Mouse (Mus musculus) midbrain, embryonic 13.5 days (tissue): Measurements from ENCODE around the gene Abcc9. TPM values are rescaled to one million over a fixed set of nuclear protein-coding genes. Genes with fewer than 3 reads are reported as not detected.

ENCODE experiments used
- ATAC-seq: fragments of 200-750 bp; cut with Nextera tagmentation; 2 replicates; pipeline ENCODE4 v1.8.0; 2017; ENCODE audit warnings: mild to moderate bottlenecking, moderate TSS enrichment, moderate library complexity
- H3K27ac ChIP-seq: fragments of 300-500 bp; sonication (generic); 2 replicates; pipeline ENCODE4 v1.5.1; 2015; ENCODE audit warnings: inconsistent platforms, mild to moderate bottlenecking, moderate library complexity
- H3K27me3 ChIP-seq: fragments of 300-500 bp; sonication (generic); 2 replicates; pipeline ENCODE4 v1.6.1; 2015; ENCODE audit warnings: mild to moderate bottlenecking, inconsistent platforms
- H3K36me3 ChIP-seq: fragments of 300-500 bp; sonication (generic); 2 replicates; pipeline ENCODE4 v1.6.1; 2015; ENCODE audit warnings: mild to moderate bottlenecking, inconsistent platforms
- H3K4me1 ChIP-seq: fragments of 300-500 bp; sonication (generic); replicated peaks from 2 replicates; pipeline ENCODE4 v1.6.1; 2015; ENCODE audit warnings: inconsistent platforms
- H3K4me2 ChIP-seq: fragments of 300-500 bp; sonication (generic); replicated peaks from 2 replicates; pipeline ENCODE4 v1.6.1; 2015; ENCODE audit warnings: moderate library complexity, mild to moderate bottlenecking, inconsistent platforms
- H3K4me3 ChIP-seq: fragments of 300-500 bp; sonication (generic); replicated peaks from 2 replicates; pipeline ENCODE4 v1.5.1; 2015; ENCODE audit warnings: mild to moderate bottlenecking, inconsistent platforms
- H3K9ac ChIP-seq: fragments of 300-500 bp; sonication (generic); replicated peaks from 2 replicates; pipeline ENCODE4 v1.6.1; 2015; ENCODE audit warnings: mild to moderate bottlenecking, inconsistent platforms
- H3K9me3 ChIP-seq: fragments of 300-500 bp; sonication (generic); 2 replicates; pipeline ENCODE4 v1.6.1; 2016; ENCODE audit warnings: mild to moderate bottlenecking, inconsistent platforms
- WGBS: fragments of 180-500 bp; shearing (Covaris S2); methylation state at CpG from one replicate; pipeline ENCODE4 v1.1.7; 2015; 5-methylcytosine and 5-hydroxymethylcytosine counted together
- polyA plus RNA-seq: library from polyadenylated mRNA; unstranded; fragments of >200 nt; fragmentation: Nextera tagmentation; extraction: Ambion mirVana; gene quantifications from 2 replicates; pipeline ENCODE4 v1.2.1, GENCODE M21; 2015

The Abcc9 gene
- polyA plus RNA-seq, 1 experiment from 2014 or later, result 2.7 TPM

- ATAC-seq, result no peak
- H3K9me3 ChIP-seq, result no peaks in the 10 kb centered on the region
- no peaks in the 10 kb centered on the region for H3K4me1 ChIP-seq
- no peak overlapping the region for H3K4me3 ChIP-seq
- no peak overlapping the region for H3K4me2 ChIP-seq
- no peak overlapping the region for H3K9ac ChIP-seq
- WGBS, result 77% methylated on average over 1 of the region's 1 CpGs
- H3K36me3 ChIP-seq, result no peaks in the 10 kb centered on the region
- no peaks in the 10 kb centered on the region for H3K27me3 ChIP-seq
- no peak overlapping the region for H3K27ac ChIP-seq
Observed at GRCm38 (mm10) chr6:142561151-142561550, 141.0 kb downstream of the Abcc9 start.

GRCm38 (mm10) chr6:142558772-142559679 is 143.1 kb downstream of the Abcc9 start:
- WGBS, result 86% methylated on average over 10 of the region's 10 CpGs

GRCm38 (mm10) chr6:142558076-142558475 is 144.0 kb downstream of the Abcc9 start:
- no peak overlapping the region for H3K9ac ChIP-seq
- no peaks in the 10 kb centered on the region for H3K27me3 ChIP-seq
- H3K4me3 ChIP-seq, result no peak overlapping the region
- ATAC-seq, result no peak
- H3K36me3 ChIP-seq, result no peaks in the 10 kb centered on the region
- no peaks in the 10 kb centered on the region for H3K4me1 ChIP-seq
- no peak overlapping the region for H3K27ac ChIP-seq
- no peak overlapping the region for H3K4me2 ChIP-seq
- 83% methylated on average over 10 of the region's 10 CpGs for WGBS
- H3K9me3 ChIP-seq, result no peaks in the 10 kb centered on the region

More at GRCm38 (mm10) chr6:142558772-142559679, 143.1 kb downstream of the Abcc9 start:
- Histone ChIP-seq H3K27me3 (no peaks in the 10 kb centered on the region), H3K27ac (no peak overlapping the region), H3K9ac (no peak overlapping the region), H3K9me3 (no peaks in the 10 kb centered on the region), H3K4me1 (no peaks in the 10 kb centered on the region), H3K4me3 (no peak overlapping the region), H3K4me2 (no peak overlapping the region), H3K36me3 (no peaks in the 10 kb centered on the region)
- ATAC-seq, result no peak

- Histone ChIP-seq H3K4me2 (no peak overlapping the region), H3K4me1 (no peaks in the 10 kb centered on the region), H3K9ac (no peak overlapping the region), H3K27ac (no peak overlapping the region), H3K4me3 (no peak overlapping the region), H3K27me3 (no peaks in the 10 kb centered on the region), H3K36me3 (no peaks in the 10 kb centered on the region), H3K9me3 (no peaks in the 10 kb centered on the region)
- WGBS, result 82% methylated on average over 1 of the region's 1 CpGs
- ATAC-seq, result no peak
Observed at GRCm38 (mm10) chr6:142555988-142556387, 146.1 kb downstream of the Abcc9 start.

- Histone ChIP-seq H3K36me3 (no peaks in the 10 kb centered on the region), H3K4me1 (no peaks in the 10 kb centered on the region), H3K4me2 (no peak overlapping the region), H3K27me3 (no peaks in the 10 kb centered on the region), H3K4me3 (no peak overlapping the region), H3K9me3 (no peaks in the 10 kb centered on the region), H3K9ac (no peak overlapping the region), H3K27ac (no peak overlapping the region)
- 86% methylated on average over 4 of the region's 4 CpGs for WGBS
- ATAC-seq, result no peak
Observed at GRCm38 (mm10) chr6:142551482-142551881, 150.6 kb downstream of the Abcc9 start.

GRCm38 (mm10) chr6:142550871-142551270 is 151.2 kb downstream of the Abcc9 start:
- ATAC-seq, result no peak
- H3K9ac ChIP-seq, result no peak overlapping the region
- no peak overlapping the region for H3K4me3 ChIP-seq
- no peaks in the 10 kb centered on the region for H3K27me3 ChIP-seq
- no peak overlapping the region for H3K4me2 ChIP-seq
- H3K27ac ChIP-seq, result no peak overlapping the region
- no peaks in the 10 kb centered on the region for H3K36me3 ChIP-seq
- no peaks in the 10 kb centered on the region for H3K9me3 ChIP-seq
- WGBS, result 79% methylated on average over 4 of the region's 4 CpGs
- H3K4me1 ChIP-seq, result no peaks in the 10 kb centered on the region

- Histone ChIP-seq H3K9me3 (no peaks in the 10 kb centered on the region), H3K27me3 (no peaks in the 10 kb centered on the region), H3K4me1 (no peaks in the 10 kb centered on the region), H3K27ac (no peak overlapping the region), H3K4me2 (no peak overlapping the region), H3K4me3 (no peak overlapping the region), H3K9ac (no peak overlapping the region), H3K36me3 (no peaks in the 10 kb centered on the region)
- no peak for ATAC-seq
- WGBS, result 88% methylated on average over 2 of the region's 2 CpGs
Observed at GRCm38 (mm10) chr6:142548377-142548776, 153.7 kb downstream of the Abcc9 start.

- no peak overlapping the region for H3K4me3 ChIP-seq
- no peak for ATAC-seq
- H3K9ac ChIP-seq, result no peak overlapping the region
- H3K36me3 ChIP-seq, result no peaks in the 10 kb centered on the region
- H3K4me2 ChIP-seq, result peak overlapping the region; percentile 38
- H3K9me3 ChIP-seq, result no peaks in the 10 kb centered on the region
- no peak overlapping the region for H3K27ac ChIP-seq
- H3K27me3 ChIP-seq, result no peaks in the 10 kb centered on the region
- H3K4me1 ChIP-seq, result no peaks in the 10 kb centered on the region
- 59% methylated on average over 14 of the region's 14 CpGs for WGBS
Observed at GRCm38 (mm10) chr6:142545132-142545531, 157.0 kb downstream of the Abcc9 start.

- Histone ChIP-seq H3K27ac (no peak overlapping the region), H3K4me2 (no peak overlapping the region), H3K9me3 (no peaks in the 10 kb centered on the region), H3K27me3 (no peaks in the 10 kb centered on the region), H3K4me3 (no peak overlapping the region), H3K9ac (no peak overlapping the region), H3K36me3 (no peaks in the 10 kb centered on the region), H3K4me1 (no peaks in the 10 kb centered on the region)
- no peak for ATAC-seq
- 86% methylated on average over 4 of the region's 4 CpGs for WGBS
Observed at GRCm38 (mm10) chr6:142543648-142544047, 158.5 kb downstream of the Abcc9 start.

GRCm38 (mm10) chr6:142542800-142543175 is 159.3 kb downstream of the Abcc9 start:
- Histone ChIP-seq H3K9ac (no peak overlapping the region), H3K27ac (no peak overlapping the region), H3K27me3 (no peaks in the 10 kb centered on the region), H3K4me1 (no peaks in the 10 kb centered on the region), H3K9me3 (no peaks in the 10 kb centered on the region), H3K4me3 (no peak overlapping the region), H3K4me2 (no peak overlapping the region), H3K36me3 (no peaks in the 10 kb centered on the region)
- no peak for ATAC-seq
- WGBS, result 89% methylated on average over 6 of the region's 6 CpGs

- H3K4me2 ChIP-seq, result no peak overlapping the region
- ATAC-seq, result no peak
- no peak overlapping the region for H3K27ac ChIP-seq
- H3K9me3 ChIP-seq, result no peaks in the 10 kb centered on the region
- H3K27me3 ChIP-seq, result no peaks in the 10 kb centered on the region
- H3K9ac ChIP-seq, result no peak overlapping the region
- no peaks in the 10 kb centered on the region for H3K36me3 ChIP-seq
- WGBS, result 85% methylated on average over 8 of the region's 8 CpGs
- H3K4me1 ChIP-seq, result no peaks in the 10 kb centered on the region
- H3K4me3 ChIP-seq, result no peak overlapping the region
Observed at GRCm38 (mm10) chr6:142542082-142542799, 159.9 kb downstream of the Abcc9 start.

GRCm38 (mm10) chr6:142540561-142541160 is 161.5 kb downstream of the Abcc9 start:
- Histone ChIP-seq H3K4me1 (no peaks in the 10 kb centered on the region), H3K9me3 (no peaks in the 10 kb centered on the region), H3K27ac (no peak overlapping the region), H3K4me3 (no peak overlapping the region), H3K4me2 (no peak overlapping the region), H3K9ac (no peak overlapping the region), H3K27me3 (no peaks in the 10 kb centered on the region), H3K36me3 (no peaks in the 10 kb centered on the region)
- no peak for ATAC-seq
- 91% methylated on average over 10 of the region's 10 CpGs for WGBS
